Mouse (Mus musculus): ENCODE results near the gene Gm20388.
A peak's percentile ranks its signal among the peaks of the same experiment; 100 is the strongest.

Gm20388 gene

GRCm38 (mm10) chr8:122642071-122642470 is 2731.4 kb downstream of the Gm20388 start:
- no peak for DNase-seq (ENCODE audit: low spot score in 2 of 2)

DNA sequence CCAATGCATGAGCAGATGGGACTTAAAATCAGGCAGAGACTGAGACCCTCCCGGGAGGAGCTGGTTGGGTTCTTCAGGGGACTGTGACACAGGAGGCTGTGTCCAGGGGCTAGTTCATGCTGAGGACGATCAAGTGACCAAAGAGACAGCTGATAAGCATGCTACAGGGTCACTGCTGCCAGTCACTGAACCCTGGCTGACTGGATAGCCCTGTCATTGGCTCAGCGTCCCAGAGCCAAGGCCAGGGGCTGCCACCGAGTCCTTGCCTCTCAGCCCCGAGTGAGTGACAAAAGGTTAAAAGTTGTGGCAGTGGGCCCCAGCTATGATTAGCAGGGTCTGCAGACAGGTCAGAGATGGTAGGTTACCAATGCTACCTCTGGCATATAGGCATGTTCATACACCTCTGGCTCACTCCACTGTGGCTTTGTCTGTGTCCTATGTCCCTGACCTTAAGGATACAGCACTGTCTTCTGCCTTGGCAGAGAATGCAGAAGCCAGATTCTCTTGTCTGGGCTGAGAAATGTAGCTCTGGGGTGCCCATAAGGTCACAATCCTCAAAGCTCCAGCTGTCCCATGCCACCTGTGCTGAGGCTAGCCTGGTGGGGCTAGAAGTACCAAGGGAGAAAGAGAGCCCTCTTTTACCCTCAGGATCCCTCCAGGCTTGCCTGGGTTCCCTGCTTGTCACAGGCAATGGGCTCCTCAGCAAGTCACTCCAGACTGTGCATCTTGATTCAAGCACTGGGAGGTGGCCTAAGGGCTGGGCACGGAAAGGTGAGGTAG is 2733.7 kb downstream of the Gm20388 start:
- DNase-seq (ENCODE audit: low spot score in 2 of 2): no peak

DNA sequence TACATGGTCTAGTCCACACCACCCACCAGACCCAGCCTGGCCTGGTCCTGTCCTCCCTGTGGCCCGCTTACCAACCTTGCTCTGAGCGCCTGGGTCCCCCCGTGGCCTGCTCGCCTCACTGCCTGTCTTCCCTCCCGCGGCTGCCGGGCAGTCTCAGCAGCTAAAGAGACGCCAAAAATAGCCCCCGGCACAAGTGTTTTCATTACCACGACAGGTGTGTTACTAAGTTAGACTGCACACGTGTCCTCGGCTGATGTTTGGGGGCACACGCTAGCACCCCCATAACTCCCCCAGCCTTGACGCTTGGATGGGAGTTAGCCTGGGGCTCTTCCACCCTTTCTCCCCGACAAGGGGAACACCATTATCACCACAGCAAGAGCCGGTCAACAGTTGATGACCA is 2735.7 kb downstream of the Gm20388 start:
- no peak for DNase-seq (ENCODE audit: low spot score in 2 of 2)

DNA sequence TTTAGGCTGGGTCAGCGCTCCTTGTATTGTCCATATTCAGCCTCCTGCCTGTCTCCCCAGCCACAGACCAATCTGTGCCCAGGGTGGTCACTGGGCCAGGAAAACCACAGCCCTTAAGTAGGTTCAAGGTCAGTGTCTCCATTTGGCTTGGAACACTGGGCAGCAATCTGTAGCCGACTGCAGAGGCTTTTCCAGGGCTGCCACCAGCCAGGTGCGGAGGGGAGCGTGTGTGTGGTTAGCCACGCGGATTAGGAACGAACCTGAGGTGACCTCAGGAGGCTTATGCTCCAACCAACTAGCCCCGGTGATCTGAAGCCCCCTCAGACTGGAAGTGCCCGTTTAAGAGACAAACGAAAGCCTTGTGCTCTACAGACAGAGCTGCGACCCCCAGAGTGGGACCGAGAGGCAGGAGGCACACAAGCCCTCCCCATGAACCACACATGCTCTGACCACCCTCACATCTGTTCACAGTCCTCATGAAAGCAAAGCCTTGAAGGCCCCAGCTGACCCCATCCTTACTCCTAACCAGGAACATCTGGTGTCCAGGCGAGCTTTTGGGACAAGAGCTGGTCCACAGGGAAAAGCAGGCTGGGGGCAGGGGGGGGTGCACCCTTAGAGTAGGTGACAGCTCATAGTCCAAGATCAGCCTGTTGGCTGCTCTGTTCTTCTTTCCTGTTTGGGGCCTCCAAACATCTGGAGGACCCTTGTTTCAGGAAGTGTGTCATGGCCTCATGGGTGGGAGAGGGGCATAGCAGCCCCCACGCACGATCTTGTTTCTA is 2737.7 kb downstream of the Gm20388 start:
- DNase-seq (ENCODE audit: low spot score in 2 of 2): no peak

GRCm38 (mm10) chr8:122651326-122651921 is 2740.8 kb downstream of the Gm20388 start:
- no peak for DNase-seq (ENCODE audit: low spot score in 2 of 2)

GRCm38 (mm10) chr8:122652643-122653042 is 2742.0 kb downstream of the Gm20388 start:
- DNase-seq (ENCODE audit: low spot score in 2 of 2): no peak

- no peak for DNase-seq (ENCODE audit: low spot score in 2 of 2)
These were observed 2744.1 kb downstream of the Gm20388 start for GRCm38 (mm10) chr8:122654768-122655167.

- DNase-seq (ENCODE audit: low spot score in 2 of 2): no peak
These were observed 2745.7 kb downstream of the Gm20388 start for GRCm38 (mm10) chr8:122656056-122656999.

GRCm38 (mm10) chr8:122658149-122658806 is 2747.6 kb downstream of the Gm20388 start:
- DNase-seq (ENCODE audit: low spot score in 2 of 2): no peak

DNA sequence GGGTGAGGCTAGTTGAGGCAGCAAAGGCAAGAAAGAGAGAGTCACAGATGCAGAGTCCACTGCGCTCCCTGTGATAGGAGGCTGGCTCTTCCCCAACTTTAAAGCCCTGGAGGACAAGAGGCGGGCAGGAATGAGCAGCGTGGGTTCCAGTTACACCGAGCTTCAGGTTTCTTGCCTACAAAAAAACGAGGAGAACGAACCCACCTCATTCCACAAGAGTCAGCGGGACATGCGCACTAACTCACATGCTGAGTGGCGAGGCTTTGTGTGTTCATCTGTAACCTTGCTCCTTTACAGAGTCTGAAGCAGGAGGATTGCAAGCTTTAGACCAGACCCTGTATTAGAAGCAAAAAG is 2748.1 kb downstream of the Gm20388 start:
- no peak for DNase-seq (ENCODE audit: low spot score in 2 of 2)

- DNase-seq (ENCODE audit: low spot score in 2 of 2): no peak
These were observed 2749.4 kb downstream of the Gm20388 start for GRCm38 (mm10) chr8:122660022-122660421.

DNA sequence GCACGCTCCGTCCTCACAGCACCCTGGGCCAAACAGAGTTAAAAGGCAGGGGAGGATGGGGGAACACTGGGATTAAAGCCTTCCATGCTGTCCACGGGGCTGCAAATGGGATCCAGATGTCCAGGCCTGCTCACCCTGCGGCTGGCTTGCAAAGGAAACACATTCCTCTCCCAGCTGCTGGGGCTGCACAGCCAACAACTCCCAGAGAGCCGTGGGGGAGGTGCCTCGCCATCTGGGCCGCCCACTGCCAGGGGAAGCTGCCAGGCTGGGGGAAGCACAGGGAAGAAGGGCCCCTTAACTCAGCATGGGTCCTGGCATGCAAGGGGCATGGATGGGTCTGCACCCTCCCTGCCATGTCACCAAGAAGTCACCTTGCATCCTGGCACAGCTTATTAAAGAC is 2750.5 kb downstream of the Gm20388 start:
- peak in 1 of 2 experiments; percentile 45 for DNase-seq (ENCODE audit: low spot score in 2 of 2)

GRCm38 (mm10) chr8:122661894-122662293 is 2751.3 kb downstream of the Gm20388 start:
- DNase-seq (ENCODE audit: low spot score in 2 of 2): no peak

DNA sequence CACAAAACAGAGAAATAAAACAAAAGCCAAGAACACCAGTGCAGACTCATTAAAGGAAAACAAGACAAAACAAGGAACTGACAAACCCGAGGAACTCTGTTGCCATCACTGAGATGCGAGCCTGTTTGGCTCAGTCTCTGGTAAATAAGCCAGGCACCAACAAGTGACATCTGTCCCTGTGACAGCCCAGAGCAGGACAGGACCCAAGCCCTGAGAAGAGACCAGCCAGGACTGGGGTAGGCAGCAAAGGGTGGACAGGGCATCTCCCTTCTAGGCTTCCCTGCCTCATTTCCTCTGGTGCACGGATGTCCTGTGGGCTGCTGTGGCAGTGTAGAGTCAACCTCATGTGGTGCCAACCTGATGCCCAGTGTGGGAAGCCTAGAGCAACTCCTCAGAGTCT is 2752.5 kb downstream of the Gm20388 start:
- no peak for DNase-seq (ENCODE audit: low spot score in 2 of 2)

DNA sequence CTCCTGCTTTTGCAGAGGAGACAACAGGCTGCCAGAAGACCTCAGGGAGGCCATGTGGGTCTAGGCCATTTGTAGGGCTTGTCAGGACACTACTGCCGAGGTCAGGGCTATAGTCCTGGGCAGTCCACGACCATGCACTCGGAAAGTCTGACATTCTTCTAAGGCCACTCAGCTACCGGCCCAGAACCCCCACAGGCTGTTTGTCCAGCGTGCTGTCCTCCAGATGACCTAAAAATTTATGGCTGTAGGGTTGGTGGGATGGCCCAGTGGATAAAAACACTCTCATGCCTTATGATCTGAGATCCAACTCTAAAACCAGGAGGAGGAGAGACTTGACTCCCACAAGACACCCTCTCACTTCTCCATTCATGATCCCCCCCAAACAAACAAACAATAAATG is 2753.0 kb downstream of the Gm20388 start:
- no peak for DNase-seq (ENCODE audit: low spot score in 2 of 2)

- no peak for DNase-seq (ENCODE audit: low spot score in 2 of 2)
These were observed 2754.6 kb downstream of the Gm20388 start for GRCm38 (mm10) chr8:122665221-122665620.

GRCm38 (mm10) chr8:122665667-122666316 is 2755.2 kb downstream of the Gm20388 start:
- no peak for DNase-seq (ENCODE audit: low spot score in 2 of 2)

DNA sequence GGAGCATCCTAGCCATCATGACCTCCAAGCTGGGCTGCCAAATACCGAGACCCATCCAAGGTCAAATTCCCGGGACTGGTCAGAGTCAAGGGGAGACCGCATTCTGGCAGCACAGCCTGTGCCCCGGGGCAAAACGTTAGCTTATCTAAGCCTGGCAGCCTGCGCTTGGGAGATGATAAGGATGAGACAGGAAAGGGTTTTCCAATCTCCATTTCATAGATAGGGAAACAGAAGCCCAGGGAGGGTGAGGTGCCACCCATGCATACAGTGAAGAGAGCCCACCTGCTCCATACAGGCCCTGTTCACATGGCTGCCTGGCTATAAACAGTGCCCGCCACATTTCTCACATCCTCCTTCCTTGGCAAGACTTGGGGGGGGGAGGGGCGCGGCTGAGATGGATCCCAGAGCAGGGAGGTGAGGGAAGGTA is 2755.7 kb downstream of the Gm20388 start:
- no peak for DNase-seq (ENCODE audit: low spot score in 2 of 2)

DNA sequence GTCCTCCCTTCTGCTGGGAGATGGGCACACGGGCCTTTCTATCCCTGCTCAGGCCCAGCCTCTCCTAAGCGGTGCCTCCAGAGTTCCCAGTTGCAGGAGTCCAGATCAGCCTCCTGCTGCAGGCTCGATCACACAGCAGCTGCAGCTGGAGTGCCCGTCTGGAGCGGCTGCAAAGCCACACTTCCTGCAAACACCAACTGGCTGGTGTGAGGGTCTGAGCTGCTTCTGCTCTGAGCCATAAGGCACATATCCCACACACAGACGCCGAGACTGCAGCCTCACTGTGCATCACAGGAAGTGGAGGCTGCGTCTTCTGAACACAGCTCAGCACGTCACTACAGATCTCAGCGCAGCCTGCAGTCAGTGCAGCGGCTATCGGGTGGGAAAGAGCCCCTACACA is 2756.2 kb downstream of the Gm20388 start:
- no peak for DNase-seq (ENCODE audit: low spot score in 2 of 2)

DNA sequence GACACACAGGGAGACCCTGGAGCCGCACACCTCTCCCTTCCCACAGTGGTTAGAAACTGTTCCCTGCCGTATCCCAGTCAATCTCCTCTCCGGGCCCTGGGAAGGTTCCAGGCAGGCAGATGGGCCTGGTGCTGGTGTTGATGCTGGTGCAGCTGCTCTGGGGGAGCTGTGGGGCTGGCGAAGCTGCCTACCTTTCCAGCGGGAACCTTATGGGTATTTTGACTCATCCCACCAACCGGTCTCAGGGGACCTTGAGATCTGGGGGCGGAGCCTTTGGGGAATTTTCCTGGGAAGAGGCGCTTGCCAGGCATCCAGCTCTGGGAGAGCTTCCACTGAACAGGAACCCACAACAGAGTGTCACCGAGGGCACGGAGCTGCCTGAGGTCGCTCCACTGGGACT is 2757.2 kb downstream of the Gm20388 start:
- no peak for DNase-seq (ENCODE audit: low spot score in 2 of 2)

GRCm38 (mm10) chr8:122669370-122669769 is 2758.7 kb downstream of the Gm20388 start:
- no peak for DNase-seq (ENCODE audit: low spot score in 2 of 2)

Data from urinary bladder, adult 18-20 months (tissue).